Mouse (Mus musculus): ENCODE results near the gene Creb5. TPM values are rescaled to one million over a fixed set of nuclear protein-coding genes. Genes with fewer than 3 reads are reported as not detected.

Gene Creb5
- polyA plus RNA-seq, 1 experiment from 2014 or later: 10.0 TPM

DNA sequence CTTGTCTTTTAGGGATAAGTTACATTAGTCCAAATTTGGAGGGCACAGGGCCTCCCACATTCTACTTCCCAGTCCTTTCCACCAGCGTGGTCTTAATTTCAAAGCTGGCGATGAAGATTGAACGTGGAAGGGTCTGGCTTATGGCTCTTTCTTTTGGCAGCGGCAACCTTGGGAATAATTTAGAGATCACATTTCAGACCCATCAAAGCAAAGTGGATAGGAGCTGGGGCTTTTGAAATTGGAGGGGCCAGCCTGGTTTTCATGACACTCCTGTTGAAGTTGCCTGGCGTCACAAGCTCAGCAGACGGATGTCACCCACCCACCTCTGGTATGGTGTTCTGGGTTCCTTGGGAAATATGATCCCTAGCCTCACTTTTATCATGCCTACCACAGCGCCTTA is 185.7 kb downstream of the Creb5 start:
- H3K27me3 ChIP-seq (ENCODE audit: control insufficient read depth, insufficient read depth, low read length): no peaks in the 10 kb centered on the region; the same call in 1 of the 2 replicates
- no peak overlapping the region for H3K9ac ChIP-seq (ENCODE audit: low read length)
- H3K27ac ChIP-seq (ENCODE audit: low read length): no peak overlapping the region
- WGBS: 84% methylated on average over 7 of the region's 7 CpGs
- no peaks in the 10 kb centered on the region for H3K36me3 ChIP-seq (ENCODE audit: control insufficient read depth, insufficient read depth, low read length)
- no peak overlapping the region for H3K4me3 ChIP-seq (replicated peaks; ENCODE audit: low read length)
- H3K9me3 ChIP-seq (replicated peaks; ENCODE audit: control insufficient read depth, low read length): no peaks in the 10 kb centered on the region
- no peak for ATAC-seq (ENCODE audit: insufficient read depth, low FRiP score)
- H3K4me2 ChIP-seq (ENCODE audit: low read depth, low read length): no peak overlapping the region
- H3K4me1 ChIP-seq (ENCODE audit: control insufficient read depth, insufficient read depth, low read length): peaks cover 12% of the 10 kb centered on the region

DNA sequence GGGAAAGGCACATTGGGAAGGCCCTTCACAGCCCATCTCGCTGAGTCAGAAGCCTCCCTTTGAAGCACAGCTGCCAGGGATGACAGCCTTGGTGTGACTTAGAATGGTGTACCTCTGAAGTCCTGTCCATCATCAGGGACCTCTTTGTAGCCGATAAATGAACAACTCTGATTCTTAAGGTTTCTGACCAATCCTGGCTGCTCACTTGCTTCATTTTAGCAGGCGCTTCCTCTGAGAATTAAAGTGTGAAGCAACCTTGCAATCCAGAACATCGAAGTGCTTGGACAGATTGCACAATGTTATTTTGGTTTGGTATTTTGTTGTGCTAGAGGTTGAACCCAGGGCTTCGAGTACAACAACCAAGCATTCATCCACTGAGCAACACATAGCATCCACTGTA is 190.4 kb downstream of the Creb5 start:
- no peaks in the 10 kb centered on the region for H3K9me3 ChIP-seq (replicated peaks; ENCODE audit: control insufficient read depth, low read length)
- no peak overlapping the region for H3K4me3 ChIP-seq (replicated peaks; ENCODE audit: low read length)
- 90% methylated on average over 5 of the region's 5 CpGs for WGBS
- no peak overlapping the region for H3K9ac ChIP-seq (ENCODE audit: low read length)
- no peak for ATAC-seq (ENCODE audit: insufficient read depth, low FRiP score)
- H3K27me3 ChIP-seq (ENCODE audit: control insufficient read depth, insufficient read depth, low read length): no peaks in the 10 kb centered on the region
- no peaks in the 10 kb centered on the region for H3K36me3 ChIP-seq (ENCODE audit: control insufficient read depth, insufficient read depth, low read length)
- H3K27ac ChIP-seq (ENCODE audit: low read length): no peak overlapping the region
- no peak overlapping the region for H3K4me2 ChIP-seq (ENCODE audit: low read depth, low read length)
- no peaks in the 10 kb centered on the region for H3K4me1 ChIP-seq (ENCODE audit: control insufficient read depth, insufficient read depth, low read length)

DNA sequence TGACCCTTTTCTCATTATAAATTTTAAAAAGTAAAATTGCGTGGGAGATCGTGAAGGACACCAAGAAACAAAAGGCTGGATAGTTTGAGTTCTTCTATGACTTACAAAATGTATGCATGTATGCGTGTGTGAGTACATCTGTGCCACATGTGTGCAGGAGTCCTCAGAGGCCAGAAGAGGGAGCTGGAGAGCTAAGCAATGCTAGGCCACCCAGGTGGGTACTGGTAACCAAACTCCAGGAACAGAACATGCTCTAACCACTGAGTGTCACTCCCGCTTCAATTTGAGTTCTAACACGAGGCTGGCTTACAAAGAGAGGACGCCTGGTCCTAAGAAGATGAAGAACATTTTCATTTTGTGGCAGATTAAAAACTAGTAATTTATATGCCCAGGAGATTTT is 203.8 kb downstream of the Creb5 start:
- H3K4me3 ChIP-seq (replicated peaks; ENCODE audit: low read length): no peak overlapping the region
- 92% methylated on average over 6 of the region's 6 CpGs for WGBS

GRCm38 (mm10) chr6:53491331-53491730 is 204.3 kb downstream of the Creb5 start:
- Histone ChIP-seq H3K9me3 (replicated peaks; ENCODE audit: control insufficient read depth, low read length) (no peaks in the 10 kb centered on the region), H3K27me3 (ENCODE audit: control insufficient read depth, insufficient read depth, low read length) (no peaks in the 10 kb centered on the region), H3K36me3 (ENCODE audit: control insufficient read depth, insufficient read depth, low read length) (no peaks in the 10 kb centered on the region), H3K9ac (ENCODE audit: low read length) (no peak overlapping the region), H3K4me1 (ENCODE audit: control insufficient read depth, insufficient read depth, low read length) (peaks cover under 1% of the 10 kb centered on the region; the same call in 1 of the 2 replicates), H3K4me2 (ENCODE audit: low read depth, low read length) (no peak overlapping the region), H3K4me3 (replicated peaks; ENCODE audit: low read length) (no peak overlapping the region), H3K27ac (ENCODE audit: low read length) (no peak overlapping the region)
- 86% methylated on average over 4 of the region's 4 CpGs for WGBS
- ATAC-seq (ENCODE audit: insufficient read depth, low FRiP score): no peak

More for the DNA sequence above, 203.8 kb downstream of the Creb5 start:
- no peak overlapping the region for H3K27ac ChIP-seq (ENCODE audit: low read length)
- no peaks in the 10 kb centered on the region for H3K9me3 ChIP-seq (replicated peaks; ENCODE audit: control insufficient read depth, low read length)
- no peak for ATAC-seq (ENCODE audit: insufficient read depth, low FRiP score)
- H3K36me3 ChIP-seq (ENCODE audit: control insufficient read depth, insufficient read depth, low read length): no peaks in the 10 kb centered on the region
- H3K4me1 ChIP-seq (ENCODE audit: control insufficient read depth, insufficient read depth, low read length): no peaks in the 10 kb centered on the region
- no peak overlapping the region for H3K9ac ChIP-seq (ENCODE audit: low read length)
- H3K4me2 ChIP-seq (ENCODE audit: low read depth, low read length): no peak overlapping the region
- H3K27me3 ChIP-seq (ENCODE audit: control insufficient read depth, insufficient read depth, low read length): no peaks in the 10 kb centered on the region

DNA sequence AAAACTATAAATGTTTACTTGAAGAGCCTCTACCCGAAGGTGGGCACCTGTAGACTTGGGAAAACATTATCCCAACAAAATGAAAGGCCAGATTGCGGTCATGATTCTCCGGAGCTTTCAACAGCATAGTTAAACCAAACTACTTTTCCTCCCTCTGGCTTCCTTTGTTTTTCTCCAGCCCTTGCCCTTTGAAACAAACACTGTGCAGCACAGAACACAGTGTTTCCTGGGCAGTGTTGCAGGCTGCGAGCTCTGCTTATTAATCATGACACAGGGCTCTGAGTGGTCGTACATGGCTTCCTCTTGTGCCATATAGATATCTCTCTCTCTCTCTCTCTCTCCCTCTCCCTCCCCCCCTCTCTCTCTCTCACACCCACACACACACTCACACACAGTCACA is 206.8 kb downstream of the Creb5 start:
- peaks cover 8% of the 10 kb centered on the region; the same call in 1 of the 2 replicates for H3K4me1 ChIP-seq (ENCODE audit: control insufficient read depth, insufficient read depth, low read length)
- no peak for ATAC-seq (ENCODE audit: insufficient read depth, low FRiP score)
- H3K4me2 ChIP-seq (ENCODE audit: low read depth, low read length): no peak overlapping the region

DNA sequence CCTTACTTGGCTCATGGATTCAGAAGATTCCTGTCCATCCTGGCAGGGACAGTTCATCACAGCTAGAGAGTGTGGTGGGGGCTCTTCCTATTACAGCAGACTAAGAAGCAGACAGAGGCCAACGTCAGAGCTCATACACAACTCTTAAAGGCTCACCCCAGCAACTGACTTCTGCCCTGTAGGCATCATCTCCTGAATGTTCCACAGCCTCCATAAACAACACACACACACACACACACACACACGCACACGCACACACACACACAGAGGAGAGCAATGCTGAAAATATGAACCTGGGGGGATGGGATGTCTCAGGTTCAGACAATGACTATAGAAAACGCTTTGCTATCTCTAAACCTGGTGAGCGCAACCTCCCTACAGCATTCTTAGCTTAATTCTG is 208.6 kb downstream of the Creb5 start:
- WGBS: 86% methylated on average over 5 of the region's 5 CpGs
- Histone ChIP-seq H3K9me3 (replicated peaks; ENCODE audit: control insufficient read depth, low read length) (no peaks in the 10 kb centered on the region), H3K4me2 (ENCODE audit: low read depth, low read length) (no peak overlapping the region)

More for the DNA sequence above, 206.8 kb downstream of the Creb5 start:
- Histone ChIP-seq H3K27ac (ENCODE audit: low read length) (no peak overlapping the region), H3K9me3 (replicated peaks; ENCODE audit: control insufficient read depth, low read length) (no peaks in the 10 kb centered on the region), H3K4me3 (replicated peaks; ENCODE audit: low read length) (no peak overlapping the region), H3K36me3 (ENCODE audit: control insufficient read depth, insufficient read depth, low read length) (no peaks in the 10 kb centered on the region), H3K27me3 (ENCODE audit: control insufficient read depth, insufficient read depth, low read length) (no peaks in the 10 kb centered on the region), H3K9ac (ENCODE audit: low read length) (no peak overlapping the region)
- WGBS: 28% methylated on average over 5 of the region's 5 CpGs

GRCm38 (mm10) chr6:53496325-53496753 is 209.3 kb downstream of the Creb5 start:
- WGBS: 63% methylated on average over 4 of the region's 4 CpGs
- ATAC-seq (ENCODE audit: insufficient read depth, low FRiP score): peak; percentile 26; the same call in 1 of the 2 replicates
- peak overlapping the region; percentile 69 for H3K27ac ChIP-seq (ENCODE audit: low read length)

More for the DNA sequence above, 208.6 kb downstream of the Creb5 start:
- Histone ChIP-seq H3K27ac (ENCODE audit: low read length) (no peak overlapping the region), H3K27me3 (ENCODE audit: control insufficient read depth, insufficient read depth, low read length) (no peaks in the 10 kb centered on the region), H3K4me1 (ENCODE audit: control insufficient read depth, insufficient read depth, low read length) (peaks cover 8% of the 10 kb centered on the region; the same call in 1 of the 2 replicates), H3K36me3 (ENCODE audit: control insufficient read depth, insufficient read depth, low read length) (no peaks in the 10 kb centered on the region), H3K9ac (ENCODE audit: low read length) (no peak overlapping the region), H3K4me3 (replicated peaks; ENCODE audit: low read length) (no peak overlapping the region)
- no peak for ATAC-seq (ENCODE audit: insufficient read depth, low FRiP score)

GRCm38 (mm10) chr6:53497904-53498536 is 210.9 kb downstream of the Creb5 start:
- Histone ChIP-seq H3K4me3 (replicated peaks; ENCODE audit: low read length) (no peak overlapping the region), H3K27me3 (ENCODE audit: control insufficient read depth, insufficient read depth, low read length) (no peaks in the 10 kb centered on the region), H3K9ac (ENCODE audit: low read length) (no peak overlapping the region), H3K9me3 (replicated peaks; ENCODE audit: control insufficient read depth, low read length) (0 out of 2 replicates have a peak, but pooled peaks cover under 1% of the 10 kb centered on the region), H3K27ac (ENCODE audit: low read length) (no peak overlapping the region; the same call in 1 of the 2 replicates), H3K36me3 (ENCODE audit: control insufficient read depth, insufficient read depth, low read length) (no peaks in the 10 kb centered on the region), H3K4me1 (ENCODE audit: control insufficient read depth, insufficient read depth, low read length) (peaks cover 8% of the 10 kb centered on the region; the same call in 1 of the 2 replicates), H3K4me2 (ENCODE audit: low read depth, low read length) (no peak overlapping the region)
- ATAC-seq (ENCODE audit: insufficient read depth, low FRiP score): peak; percentile 74
- WGBS: 70% methylated on average over 10 of the region's 10 CpGs

More at GRCm38 (mm10) chr6:53496325-53496753, 209.3 kb downstream of the Creb5 start:
- no peak overlapping the region for H3K4me3 ChIP-seq (replicated peaks; ENCODE audit: low read length)
- no peak overlapping the region for H3K4me2 ChIP-seq (ENCODE audit: low read depth, low read length)
- no peaks in the 10 kb centered on the region for H3K9me3 ChIP-seq (replicated peaks; ENCODE audit: control insufficient read depth, low read length)
- H3K9ac ChIP-seq (ENCODE audit: low read length): no peak overlapping the region
- no peaks in the 10 kb centered on the region for H3K36me3 ChIP-seq (ENCODE audit: control insufficient read depth, insufficient read depth, low read length)
- H3K4me1 ChIP-seq (ENCODE audit: control insufficient read depth, insufficient read depth, low read length): peaks cover 8% of the 10 kb centered on the region; the same call in 1 of the 2 replicates
- H3K27me3 ChIP-seq (ENCODE audit: control insufficient read depth, insufficient read depth, low read length): no peaks in the 10 kb centered on the region

DNA sequence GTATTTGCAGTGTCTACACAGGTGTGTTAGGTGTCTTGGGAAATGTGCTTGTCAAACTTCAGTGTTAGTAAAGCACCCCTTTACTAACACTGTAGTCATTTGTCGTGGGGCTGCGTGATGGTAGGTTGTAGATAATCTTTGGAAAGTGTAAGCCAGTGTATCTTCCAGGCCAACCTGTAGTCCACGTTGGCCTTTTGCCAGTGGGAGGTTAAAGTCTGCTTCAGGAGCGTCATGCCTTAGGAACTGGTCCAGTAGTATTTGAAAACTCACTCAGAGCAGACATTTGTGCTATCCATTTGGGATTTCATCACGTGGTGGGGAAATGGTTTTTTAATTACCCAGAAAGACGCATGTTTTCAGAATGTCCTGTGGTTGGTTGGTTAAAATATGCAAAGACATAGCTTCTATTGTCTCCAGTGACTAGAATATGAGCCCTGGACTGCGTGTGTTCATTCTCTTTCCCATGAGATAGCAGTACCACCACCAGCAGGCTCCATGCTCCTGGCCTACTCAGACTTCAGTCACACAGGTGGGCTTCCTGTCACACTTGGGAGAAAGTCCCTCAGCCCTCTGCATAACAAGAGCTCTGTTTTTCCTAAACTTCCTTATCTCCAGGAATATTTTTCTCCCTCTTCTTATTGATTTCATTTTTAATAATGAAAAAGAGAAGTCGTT is 212.7 kb downstream of the Creb5 start:
- Histone ChIP-seq H3K4me2 (ENCODE audit: low read depth, low read length) (no peak overlapping the region), H3K9me3 (replicated peaks; ENCODE audit: control insufficient read depth, low read length) (0 out of 2 replicates have a peak, but pooled peaks cover 6% of the 10 kb centered on the region), H3K4me3 (replicated peaks; ENCODE audit: low read length) (no peak overlapping the region), H3K27me3 (ENCODE audit: control insufficient read depth, insufficient read depth, low read length) (no peaks in the 10 kb centered on the region), H3K36me3 (ENCODE audit: control insufficient read depth, insufficient read depth, low read length) (no peaks in the 10 kb centered on the region), H3K4me1 (ENCODE audit: control insufficient read depth, insufficient read depth, low read length) (peaks cover 8% of the 10 kb centered on the region; the same call in 1 of the 2 replicates), H3K9ac (ENCODE audit: low read length) (no peak overlapping the region), H3K27ac (ENCODE audit: low read length) (no peak overlapping the region)
- no peak for ATAC-seq (ENCODE audit: insufficient read depth, low FRiP score)
- WGBS: 74% methylated on average over 8 of the region's 8 CpGs
